Mouse (Mus musculus) lung, postnatal 0 days (tissue): ENCODE data around the gene Polk. TPM values are rescaled to one million over a fixed set of nuclear protein-coding genes. Genes with fewer than 3 reads are reported as not detected.
A peak's percentile ranks its signal among the peaks of the same experiment; 100 is the strongest.

ENCODE experiments used
- ATAC-seq: fragments of 200-750 bp; cut with Nextera tagmentation; 2 replicates; pipeline ENCODE4 v1.8.0; 2017; ENCODE audit warnings: moderate library complexity
- DNase-seq: peaks from one replicate; pipeline ENCODE4 v3.0.0-alpha.2; 2016; ENCODE audit warnings: low spot score
- H3K27ac ChIP-seq: fragments of 300-500 bp; sonication (generic); 2 replicates; pipeline ENCODE4 v1.5.1; 2014; ENCODE audit warnings: antibody characterized with exemption, mild to moderate bottlenecking, low read length, mixed read lengths
- H3K27me3 ChIP-seq: fragments of 300-500 bp; sonication (generic); replicated peaks from 2 replicates; pipeline ENCODE4 v1.6.1; 2014; ENCODE audit warnings: low read length, mixed read lengths; ENCODE audit not compliant: insufficient read depth
- H3K36me3 ChIP-seq: fragments of 300-500 bp; sonication (generic); 2 replicates; pipeline ENCODE4 v1.6.1; 2014; ENCODE audit warnings: low read length, mixed read lengths; ENCODE audit not compliant: insufficient read depth
- H3K4me1 ChIP-seq: fragments of 300-500 bp; sonication (generic); 2 replicates; pipeline ENCODE4 v1.6.1; 2014; ENCODE audit warnings: antibody characterized with exemption, low read depth, low read length, mixed read lengths; ENCODE audit not compliant: insufficient read depth
- H3K4me2 ChIP-seq: fragments of 300-500 bp; sonication (generic); replicated peaks from 2 replicates; pipeline ENCODE4 v1.6.1; 2014; ENCODE audit warnings: low read depth, mild to moderate bottlenecking, low read length, moderate library complexity, mixed read lengths
- H3K4me3 ChIP-seq: fragments of 300-500 bp; sonication (generic); 2 replicates; pipeline ENCODE4 v1.5.1; 2014; ENCODE audit warnings: low read depth, low read length
- H3K9ac ChIP-seq: fragments of 300-500 bp; sonication (generic); replicated peaks from 2 replicates; pipeline ENCODE4 v1.6.1; 2014; ENCODE audit warnings: low read depth, mild to moderate bottlenecking
- H3K9me3 ChIP-seq: fragments of 300-500 bp; sonication (generic); 2 replicates; pipeline ENCODE4 v1.6.1; 2016; ENCODE audit warnings: low read length, mixed read lengths
- CTCF ChIP-seq: IDR thresholded peaks from 2 replicates; pipeline ENCODE4 v1.5.1; 2016; ENCODE audit warnings: antibody characterized with exemption, mild to moderate bottlenecking
- EP300 ChIP-seq: IDR thresholded peaks from 2 replicates; pipeline ENCODE4 v1.6.1; 2016; ENCODE audit warnings: antibody characterized with exemption, mild to moderate bottlenecking, control low read depth
- WGBS: fragments of 180-500 bp; shearing (Covaris S2); extraction: QIAGEN DNeasy Blood & Tissue Kit; methylation state at CpG from one replicate; pipeline ENCODE4 v1.1.7; 2014; 5-methylcytosine and 5-hydroxymethylcytosine counted together
- polyA plus RNA-seq: library from polyadenylated mRNA; unstranded; fragments of >200 nt; fragmentation: Nextera tagmentation; extraction: Ambion mirVana; gene quantifications from 2 replicates; pipeline ENCODE4 v1.2.1, GENCODE M21; 2015

Gene Polk
- 4.6 and 5.0 TPM in 2 replicates for polyA plus RNA-seq

DNA sequence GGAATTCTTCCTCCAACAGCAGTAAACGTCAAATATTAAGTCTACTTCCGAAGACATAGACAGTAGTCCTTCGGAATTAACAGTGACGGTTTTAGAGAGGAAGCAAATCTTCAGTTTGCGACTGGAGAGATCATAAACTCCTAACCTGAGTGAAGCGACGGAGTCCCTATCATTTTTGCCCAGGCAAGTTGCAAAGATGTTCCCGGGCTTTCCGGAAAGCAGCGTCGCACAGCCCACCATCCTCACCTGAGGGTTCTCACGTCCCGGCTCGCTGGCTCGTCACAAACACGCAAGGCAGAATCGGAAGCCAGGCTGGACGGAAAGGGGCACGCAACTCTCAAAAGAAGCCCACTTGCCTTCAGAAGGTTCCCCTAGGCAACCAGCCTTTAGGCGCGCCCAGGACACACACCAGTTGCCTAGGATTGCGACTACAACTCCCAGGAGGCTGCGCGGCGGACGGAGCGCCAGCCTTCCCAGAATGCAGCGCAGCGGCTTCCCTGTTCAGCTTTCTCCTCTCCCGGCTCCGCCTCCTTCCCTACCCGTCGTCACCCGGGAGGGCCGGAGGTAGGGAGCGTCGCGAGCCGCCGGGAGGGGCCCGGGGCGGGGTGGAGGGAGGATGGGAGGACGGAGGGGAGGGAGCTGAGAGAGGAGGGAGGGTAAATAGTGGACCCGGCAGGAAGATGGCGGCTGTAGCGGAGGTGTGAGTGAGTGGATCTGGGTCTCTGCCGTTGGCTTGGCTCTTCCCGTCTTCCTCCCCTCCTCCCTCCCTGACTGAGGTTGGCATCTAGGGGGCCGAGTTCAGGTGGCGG lies at the start of gene Polk, which contains the start of gene Col4a3bp:
TSS of gene Polk (minus strand) at position 499 of the 809 bp plus-strand sequence.
TSS of gene Col4a3bp (plus strand) at position 538 of the 809 bp plus-strand sequence.
- H3K27ac ChIP-seq, result peak within 1 kb of the TSS; percentile 94
- H3K9ac ChIP-seq, result peak within 1 kb of the TSS; percentile 97
- WGBS, result 2% methylated on average over 37 of the region's 50 CpGs
- ATAC-seq, result peak; percentile 99
- peak within 1 kb of the TSS; percentile 96 for H3K4me3 ChIP-seq
- H3K9me3 ChIP-seq, result no peaks in the 10 kb centered on the region
- peak; percentile 99 for DNase-seq
- peak within 1 kb of the TSS; percentile 76 for H3K4me2 ChIP-seq
- TF ChIP-seq CTCF (no peak), EP300 (0 out of 2 replicates have a peak, but pooled peaks have one; percentile 22)
- no peaks in the 10 kb centered on the region for H3K27me3 ChIP-seq
- no peaks in the 10 kb centered on the region for H3K36me3 ChIP-seq
- H3K4me1 ChIP-seq, result peaks cover under 1% of the 10 kb centered on the region; the same call in 1 of the 2 replicates

DNA sequence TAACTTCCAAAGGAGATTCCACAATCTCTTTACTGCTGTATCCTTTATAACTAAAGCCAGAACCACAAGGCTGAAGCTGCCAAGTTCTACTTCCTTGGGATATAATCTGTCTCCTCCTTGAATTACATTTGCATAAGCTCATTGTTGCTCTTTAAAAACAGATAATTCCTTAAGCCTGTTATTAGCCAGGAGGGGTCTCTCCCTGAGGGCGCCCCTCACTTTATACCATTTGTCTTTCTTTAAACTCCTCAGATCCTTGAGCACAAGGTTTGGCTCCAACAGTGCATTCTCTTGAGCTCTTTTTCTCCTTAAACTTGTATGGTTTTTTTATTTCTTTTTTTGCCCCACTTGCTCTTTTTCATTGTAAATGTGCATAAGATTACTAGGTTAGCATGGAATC lies 46.3 kb upstream of the Polk start:
- no peak overlapping the region for H3K9ac ChIP-seq
- WGBS, result 96% methylated on average over 1 of the region's 1 CpGs
- DNase-seq (no peak), ATAC-seq (no peak)
- no peak overlapping the region for H3K27ac ChIP-seq
- TF ChIP-seq CTCF, result no peak
- no peak for TF ChIP-seq EP300
- H3K4me2 ChIP-seq, result no peak overlapping the region
- H3K27me3 ChIP-seq, result no peaks in the 10 kb centered on the region
- no peaks in the 10 kb centered on the region for H3K9me3 ChIP-seq
- no peak overlapping the region for H3K4me3 ChIP-seq
- no peaks in the 10 kb centered on the region for H3K36me3 ChIP-seq
- H3K4me1 ChIP-seq, result no peaks in the 10 kb centered on the region

DNA sequence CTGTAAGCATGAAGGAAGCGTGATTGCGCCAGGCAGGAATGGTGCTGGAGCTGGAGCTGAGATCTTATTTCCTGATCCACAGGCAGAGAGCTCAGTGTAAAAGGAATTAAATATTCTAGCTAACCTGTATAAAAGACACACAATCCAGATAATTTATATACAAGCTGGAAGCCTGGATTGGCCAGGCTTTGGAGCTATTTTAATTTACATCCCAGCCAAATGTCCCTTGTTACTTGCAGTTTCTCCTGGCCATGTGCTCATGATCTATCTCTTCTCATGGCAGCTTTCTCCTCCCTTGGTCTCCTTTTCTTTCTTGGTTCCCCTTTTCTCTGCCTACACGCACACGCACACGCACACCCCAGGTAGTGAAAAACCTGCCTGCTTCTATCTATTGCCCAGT lies 44.2 kb upstream of the Polk start:
- H3K4me2 ChIP-seq, result no peak overlapping the region
- H3K36me3 ChIP-seq, result no peaks in the 10 kb centered on the region
- H3K9me3 ChIP-seq, result no peaks in the 10 kb centered on the region
- no peak for TF ChIP-seq CTCF
- no peak for TF ChIP-seq EP300
- H3K4me3 ChIP-seq, result no peak overlapping the region
- WGBS, result 95% methylated on average over 5 of the region's 5 CpGs
- DNase-seq, result no peak
- ATAC-seq, result no peak
- no peak overlapping the region for H3K27ac ChIP-seq
- no peak overlapping the region for H3K9ac ChIP-seq
- H3K4me1 ChIP-seq, result no peaks in the 10 kb centered on the region
- no peaks in the 10 kb centered on the region for H3K27me3 ChIP-seq

DNA sequence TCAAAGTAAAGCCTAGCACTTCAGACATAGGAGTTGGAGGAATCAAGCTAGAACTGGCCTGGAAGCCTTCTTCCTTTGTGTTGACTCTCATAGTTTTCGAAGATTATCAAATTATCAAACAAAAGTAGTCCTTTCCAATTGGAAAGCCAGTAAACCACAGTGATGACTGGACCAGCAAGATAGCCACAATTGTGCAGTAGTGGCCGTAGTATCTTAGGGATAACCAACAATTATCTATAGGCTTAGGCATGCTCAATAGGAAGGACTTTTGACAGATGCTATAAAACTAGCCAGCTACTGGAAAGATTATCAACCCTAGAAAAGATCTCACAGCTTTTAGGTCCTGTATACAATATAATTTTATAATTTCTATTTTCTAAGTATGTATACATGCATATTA lies 41.8 kb upstream of the Polk start:
- Histone ChIP-seq H3K9ac (no peak overlapping the region), H3K4me1 (no peaks in the 10 kb centered on the region), H3K4me3 (no peak overlapping the region), H3K9me3 (no peaks in the 10 kb centered on the region), H3K36me3 (no peaks in the 10 kb centered on the region), H3K27me3 (no peaks in the 10 kb centered on the region), H3K27ac (no peak overlapping the region), H3K4me2 (no peak overlapping the region)
- no peak for DNase-seq
- 89% methylated on average over 2 of the region's 2 CpGs for WGBS
- no peak for ATAC-seq
- no peak for TF ChIP-seq EP300
- no peak for TF ChIP-seq CTCF

DNA sequence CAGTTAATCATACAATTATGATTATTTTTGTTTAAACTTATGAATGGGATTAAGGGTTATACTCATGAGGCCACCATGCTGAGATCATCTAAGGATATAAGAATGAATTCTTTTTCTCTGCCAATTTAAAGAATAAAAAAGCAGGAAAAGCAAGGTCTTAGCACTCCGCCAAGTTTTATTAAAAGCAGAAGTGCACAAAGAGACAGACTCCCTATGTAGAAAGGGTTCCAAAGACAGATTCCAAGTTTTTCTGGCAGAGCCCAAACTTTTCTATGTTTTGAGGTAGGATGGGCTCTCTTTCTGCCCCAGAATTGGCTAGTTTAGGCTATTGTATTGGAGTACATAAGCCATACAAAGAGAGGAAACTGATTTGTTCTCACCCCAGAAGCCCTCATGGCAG lies 37.6 kb upstream of the Polk start:
- WGBS, result 76% methylated on average over 1 of the region's 1 CpGs
- H3K4me3 ChIP-seq, result no peak overlapping the region
- DNase-seq (no peak), ATAC-seq (no peak)
- H3K9me3 ChIP-seq, result no peaks in the 10 kb centered on the region
- TF ChIP-seq EP300 (no peak), CTCF (no peak)
- H3K27me3 ChIP-seq, result no peaks in the 10 kb centered on the region
- no peak overlapping the region for H3K4me2 ChIP-seq
- H3K9ac ChIP-seq, result no peak overlapping the region
- H3K4me1 ChIP-seq, result no peaks in the 10 kb centered on the region
- no peaks in the 10 kb centered on the region for H3K36me3 ChIP-seq
- H3K27ac ChIP-seq, result no peak overlapping the region

DNA sequence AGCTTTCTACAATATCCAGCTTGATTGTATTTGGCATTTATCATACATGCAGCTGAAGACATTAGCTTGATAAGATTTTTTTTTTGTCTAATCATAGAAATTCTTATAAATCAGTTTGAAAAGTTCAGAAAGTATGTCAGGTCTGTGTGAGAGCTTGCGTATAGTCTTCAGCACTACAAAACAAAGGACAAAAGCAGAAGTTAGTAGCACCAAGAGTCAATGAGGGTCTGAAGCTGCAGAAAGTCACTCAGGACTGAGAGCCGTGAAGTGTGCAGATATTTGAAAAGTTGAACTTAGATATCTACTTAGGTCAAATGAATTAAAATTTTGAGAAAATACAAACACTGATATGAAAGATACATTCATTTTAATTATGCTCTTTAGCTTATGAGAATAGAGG lies 36.7 kb upstream of the Polk start:
- DNase-seq (no peak), ATAC-seq (no peak)
- Histone ChIP-seq H3K4me1 (no peaks in the 10 kb centered on the region), H3K27ac (no peak overlapping the region), H3K27me3 (no peaks in the 10 kb centered on the region), H3K9ac (no peak overlapping the region), H3K4me3 (no peak overlapping the region), H3K9me3 (no peaks in the 10 kb centered on the region), H3K4me2 (no peak overlapping the region), H3K36me3 (no peaks in the 10 kb centered on the region)
- 79% methylated on average over 2 of the region's 2 CpGs for WGBS
- no peak for TF ChIP-seq EP300
- no peak for TF ChIP-seq CTCF
